12 mouse cellular contexts compared by ENCODE assay signal in genomic region chr1:193261897-193262548, GRCm38 (mm10). TPM values are rescaled to one million over a fixed set of nuclear protein-coding genes. Genes with fewer than 3 reads are reported as not detected.
A peak's percentile ranks its signal among the peaks of the same experiment; 100 is the strongest.
DNase-seq lines count a peak whose midpoint lies in the region; ATAC-seq lines count a peak whose summit lies in the region.
"Had no signal": no experiment of that assay in that cellular context is flagged by ENCODE, and none has a peak within 500 bp of the region (broad histone marks: within the 10 kb centered on the region; RNA-seq: fewer than 3 reads in every experiment).

No protein-coding gene starts in this region.

- peak; percentile 30 for DNase-seq in adrenal gland, adult 2 months
- DNase-seq in adrenal gland, postnatal 36 days = no peak
- no peak for DNase-seq in neural tube, embryonic 10.5 days (ENCODE audit: extremely low spot score, low spot score)
- DNase-seq in lung, postnatal 4 days = peak; percentile 37 to 43
- DNase-seq in ovary, postnatal 36 days (ENCODE audit: low spot score) = no peak
- DNase-seq in right cerebral cortex, postnatal 10 days (ENCODE audit: low spot score in 2 of 2) = no peak
- DNase-seq: gastrocnemius, postnatal 14 days had no signal

- WGBS in neural tube, embryonic 15.5 days = 64% methylated on average over 7 of the region's 7 CpGs
- 62% methylated on average over 7 of the region's 7 CpGs for WGBS in kidney, embryonic 14.5 days

- H3K4me2 ChIP-seq in neural tube, embryonic 15.5 days = no peak overlapping the region
- H3K4me2 ChIP-seq in kidney, embryonic 14.5 days (replicated peaks; ENCODE audit: low read depth, low read length) = no peak overlapping the region
- H3K4me2 ChIP-seq: midbrain, embryonic 13.5 days; stomach, embryonic 15.5 days had no signal

- H3K27me3 ChIP-seq in neural tube, embryonic 15.5 days (replicated peaks) = no peaks in the 10 kb centered on the region
- no peaks in the 10 kb centered on the region for H3K27me3 ChIP-seq in kidney, embryonic 14.5 days (ENCODE audit: control insufficient read depth, insufficient read depth, low read length)
- H3K27me3 ChIP-seq: midbrain, embryonic 13.5 days; stomach, embryonic 15.5 days had no signal

- no peaks in the 10 kb centered on the region for H3K36me3 ChIP-seq in neural tube, embryonic 15.5 days
- H3K36me3 ChIP-seq in kidney, embryonic 14.5 days (ENCODE audit: control insufficient read depth, insufficient read depth, low read length) = no peaks in the 10 kb centered on the region
- H3K36me3 ChIP-seq: midbrain, embryonic 13.5 days; stomach, embryonic 15.5 days had no signal

- peak overlapping the region; percentile 15; the same call in 1 of the 2 replicates for H3K27ac ChIP-seq in neural tube, embryonic 15.5 days (replicated peaks)
- 0 out of 2 replicates have a peak overlapping the region, but pooled peaks have one; percentile 42 for H3K27ac ChIP-seq in kidney, embryonic 14.5 days (ENCODE audit: low read depth, low read length)
- H3K27ac ChIP-seq: midbrain, embryonic 13.5 days; stomach, embryonic 15.5 days had no signal

- H3K4me1 ChIP-seq in neural tube, embryonic 15.5 days = peaks cover 7% of the 10 kb centered on the region
- peaks cover 3% of the 10 kb centered on the region for H3K4me1 ChIP-seq in kidney, embryonic 14.5 days (ENCODE audit: control insufficient read depth, insufficient read depth, low read length)
- H3K4me1 ChIP-seq: midbrain, embryonic 13.5 days; stomach, embryonic 15.5 days had no signal

- no peak for ATAC-seq in neural tube, embryonic 15.5 days (ENCODE audit: low FRiP score)
- ATAC-seq in kidney, embryonic 14.5 days (ENCODE audit: low FRiP score, low TSS enrichment) = no peak
- ATAC-seq: intestine, postnatal 0 days; midbrain, embryonic 13.5 days had no signal

- H3K9ac ChIP-seq in neural tube, embryonic 15.5 days (replicated peaks) = no peak overlapping the region
- H3K9ac ChIP-seq in kidney, embryonic 14.5 days (ENCODE audit: low read depth, low read length) = no peak overlapping the region
- H3K9ac ChIP-seq: midbrain, embryonic 13.5 days; stomach, embryonic 15.5 days had no signal

- H3K9me3 ChIP-seq in neural tube, embryonic 15.5 days (replicated peaks) = no peaks in the 10 kb centered on the region
- no peaks in the 10 kb centered on the region for H3K9me3 ChIP-seq in kidney, embryonic 14.5 days (ENCODE audit: control insufficient read depth, low read length)
- H3K9me3 ChIP-seq: midbrain, embryonic 13.5 days; stomach, embryonic 15.5 days had no signal

- H3K4me3 ChIP-seq in neural tube, embryonic 15.5 days (replicated peaks) = no peak overlapping the region
- no peak overlapping the region for H3K4me3 ChIP-seq in kidney, embryonic 14.5 days (ENCODE audit: low read length)
- H3K4me3 ChIP-seq: midbrain, embryonic 13.5 days; stomach, embryonic 15.5 days had no signal

RNA-seq across cellular contexts. Expression of gene Hsd11b1, which starts 1.9 kb away (rescaled TPM):
- total RNA-seq in adrenal gland, adult 2 months (2021) = 100 to 1,000 TPM; 114 to 135 TPM
- polyA plus RNA-seq in adrenal gland, adult 2 months (2012; rRNA removed) = 56.4 and 56.8 TPM in 2 replicates
- 100 to 1,000 TPM; 102 to 117 TPM for total RNA-seq in adrenal gland, postnatal 36 days (2021)
- polyA plus RNA-seq in neural tube, embryonic 15.5 days (2015; fragmentation: Nextera tagmentation; extraction: Ambion mirVana) = 0.36 and 2.8 TPM in 2 replicates
- polyA plus RNA-seq in kidney, embryonic 14.5 days (2014; fragmentation: Nextera tagmentation; extraction: Ambion mirVana) = 0.46 and 1.6 TPM in 2 replicates
- polyA plus RNA-seq: midbrain, embryonic 13.5 days had no signal

RNA-seq across cellular contexts. Expression of gene G0s2, which starts 11.0 kb away (rescaled TPM):
- total RNA-seq in adrenal gland, adult 2 months (2021) = 100 to 1,000 TPM; 156 to 178 TPM
- polyA plus RNA-seq in adrenal gland, adult 2 months (2012; rRNA removed) = 182 and 309 TPM in 2 replicates
- 100 to 1,000 TPM; 117 to 162 TPM for total RNA-seq in adrenal gland, postnatal 36 days (2021)
- polyA plus RNA-seq in neural tube, embryonic 15.5 days (2015; fragmentation: Nextera tagmentation; extraction: Ambion mirVana) = 9.9 and 14.1 TPM in 2 replicates
- 17.9 and 26.5 TPM in 2 replicates for polyA plus RNA-seq in kidney, embryonic 14.5 days (2014; fragmentation: Nextera tagmentation; extraction: Ambion mirVana)

RNA-seq across cellular contexts. Expression of gene Lamb3, which starts 54.5 kb away (rescaled TPM):
- total RNA-seq in adrenal gland, adult 2 months (2021) = 1 to 10 TPM in 1 of 2 experiments, under 1 TPM in 1; 0.69 to 2.3 TPM
- polyA plus RNA-seq in adrenal gland, adult 2 months (2012; rRNA removed) = 0.30 and 0.31 TPM in 2 replicates
- 1 to 10 TPM; 2.1 to 3.0 TPM for total RNA-seq in adrenal gland, postnatal 36 days (2021)
- 0.59 and 3.8 TPM in 2 replicates for polyA plus RNA-seq in neural tube, embryonic 15.5 days (2015; fragmentation: Nextera tagmentation; extraction: Ambion mirVana)
- polyA plus RNA-seq in kidney, embryonic 14.5 days (2014; fragmentation: Nextera tagmentation; extraction: Ambion mirVana) = 0.29 and 0.49 TPM in 2 replicates

Comparison
In these comparisons a context has a peak if more than half of its experiments do, and no peak if none do; other contexts are left out.
1. DNase-seq: peak in adrenal gland, adult 2 months (single experiment) and lung, postnatal 4 days (2 of 2); none in adrenal gland, postnatal 36 days (0 of 2), neural tube, embryonic 10.5 days (single experiment), ovary, postnatal 36 days (single experiment) and right cerebral cortex, postnatal 10 days (0 of 2).
2. RNA of gene Hsd11b1, which starts 1.9 kb away (polyA plus RNA-seq): 56.4 to 56.8 TPM in adrenal gland, adult 2 months; 0.46 to 1.6 TPM in kidney, embryonic 14.5 days and 0.36 to 2.8 TPM in neural tube, embryonic 15.5 days; every median in the first group is over 10 times any median in the second.